Mouse (Mus musculus) olfactory bulb, adult 2 months (tissue): ENCODE data around the gene Gm11011.
"Not testable (repeated sequence)": the region's sequence is repeated elsewhere in the genome, so short reads cannot be mapped to it uniquely, and the experiment has no call there.

Experiments used
- CTCF ChIP-seq: fragments of 200-500 bp; IDR thresholded peaks from 2 replicates; pipeline ENCODE4 v1.5.1; 2012; ENCODE audit warnings: low read depth, mild to moderate bottlenecking, low read length, moderate library complexity; ENCODE audit not compliant: insufficient read depth
- POLR2A ChIP-seq: fragments of 200-500 bp; IDR thresholded peaks from 2 replicates; pipeline ENCODE4 v1.6.1; 2012; ENCODE audit warnings: mild to moderate bottlenecking, low read depth, low read length, moderate library complexity; ENCODE audit not compliant: insufficient read depth

- TF ChIP-seq POLR2A, CTCF: not testable (repeated sequence)
Observed at GRCm38 (mm10) chr2:169587645-169588044, at the start of gene Gm11011.
